Mouse (Mus musculus) adrenal gland, adult 8-10 months (tissue): ENCODE data around the gene Cyp1a2. TPM values are rescaled to one million over a fixed set of nuclear protein-coding genes. Genes with fewer than 3 reads are reported as not detected.

Source experiments
- DNase-seq: peaks from one replicate; pipeline ENCODE4 v3.0.0; 2022
- total RNA-seq, 4 experiments: library from RNA; stranded (reverse); gene quantifications; 2 replicates each; pipeline ENCODE4 v1.2.4; 2022

Gene Cyp1a2
- total RNA-seq, 4 experiments from 2014 or later: 0.19 to 0.49 TPM; not detected in 2

GRCm38 (mm10) chr9:57671037-57671436 lies 12.5 kb downstream of the Cyp1a2 start:
- DNase-seq: no peak

GRCm38 (mm10) chr9:57669566-57669965 lies 13.9 kb downstream of the Cyp1a2 start:
- no peak for DNase-seq

- DNase-seq: no peak
These were observed 15.2 kb downstream of the Cyp1a2 start for GRCm38 (mm10) chr9:57668277-57668676.

GRCm38 (mm10) chr9:57667817-57668216 lies 15.7 kb downstream of the Cyp1a2 start:
- DNase-seq: no peak

GRCm38 (mm10) chr9:57667136-57667535 lies 16.4 kb downstream of the Cyp1a2 start:
- DNase-seq: no peak

GRCm38 (mm10) chr9:57666536-57666935 lies 17.0 kb downstream of the Cyp1a2 start:
- no peak for DNase-seq

GRCm38 (mm10) chr9:57664616-57665015 lies 18.9 kb downstream of the Cyp1a2 start:
- no peak for DNase-seq

- no peak for DNase-seq
These were observed 22.0 kb downstream of the Cyp1a2 start for GRCm38 (mm10) chr9:57661552-57661951.

- no peak for DNase-seq
These were observed 23.0 kb downstream of the Cyp1a2 start for GRCm38 (mm10) chr9:57660501-57660900.

GRCm38 (mm10) chr9:57659774-57660173 lies 23.7 kb downstream of the Cyp1a2 start:
- DNase-seq: peak; percentile 68

GRCm38 (mm10) chr9:57658970-57659369 lies 24.5 kb downstream of the Cyp1a2 start:
- DNase-seq: no peak

GRCm38 (mm10) chr9:57657843-57658242 lies 25.7 kb downstream of the Cyp1a2 start:
- DNase-seq: no peak

GRCm38 (mm10) chr9:57656631-57657350 lies 26.7 kb downstream of the Cyp1a2 start:
- DNase-seq: no peak

GRCm38 (mm10) chr9:57655749-57656148 lies 27.8 kb downstream of the Cyp1a2 start:
- DNase-seq: peak; percentile 89

GRCm38 (mm10) chr9:57654966-57655365 lies 28.5 kb downstream of the Cyp1a2 start:
- DNase-seq: no peak

- no peak for DNase-seq
These were observed 30.2 kb downstream of the Cyp1a2 start, which contains the start of gene Csk for GRCm38 (mm10) chr9:57653283-57653682. Gene Csk, minus strand, starts transcription at chr9:57653631.

- no peak for DNase-seq
These were observed 30.6 kb downstream of the Cyp1a2 start for GRCm38 (mm10) chr9:57652855-57653254.

GRCm38 (mm10) chr9:57652351-57652750 lies 31.2 kb downstream of the Cyp1a2 start:
- no peak for DNase-seq

GRCm38 (mm10) chr9:57650786-57651311 lies 32.7 kb downstream of the Cyp1a2 start:
- no peak for DNase-seq

- no peak for DNase-seq
These were observed 33.2 kb downstream of the Cyp1a2 start for GRCm38 (mm10) chr9:57650130-57650785.

GRCm38 (mm10) chr9:57647286-57648108 lies 36.0 kb downstream of the Cyp1a2 start:
- no peak for DNase-seq

- no peak for DNase-seq
These were observed 36.9 kb downstream of the Cyp1a2 start for GRCm38 (mm10) chr9:57646551-57647103.
